Mouse (Mus musculus) midbrain, embryonic 11.5 days (tissue): Measurements from ENCODE around the gene Tvp23b. TPM values are rescaled to one million over a fixed set of nuclear protein-coding genes. Genes with fewer than 3 reads are reported as not detected.

ENCODE experiments used
- ATAC-seq: fragments of 200-750 bp; cut with Nextera tagmentation; 2 replicates; pipeline ENCODE4 v1.8.0; 2017; ENCODE audit warnings: moderate TSS enrichment, moderate library complexity; ENCODE audit not compliant: low FRiP score
- DNase-seq: peaks from one replicate; pipeline ENCODE4 v3.0.0; 2015; ENCODE audit warnings: low spot score; ENCODE audit errors: missing footprints
- H3K27ac ChIP-seq: fragments of 300-500 bp; sonication (generic); 2 replicates; pipeline ENCODE4 v1.5.1; 2014; ENCODE audit warnings: low read depth, low read length
- H3K27me3 ChIP-seq: fragments of 300-500 bp; sonication (generic); 2 replicates; pipeline ENCODE4 v1.6.1; 2014; ENCODE audit warnings: mild to moderate bottlenecking, low read length, moderate library complexity, mixed read lengths; ENCODE audit not compliant: control insufficient read depth, insufficient read depth
- H3K36me3 ChIP-seq: fragments of 300-500 bp; sonication (generic); 2 replicates; pipeline ENCODE4 v1.6.1; 2014; ENCODE audit warnings: mild to moderate bottlenecking, low read length, moderate library complexity, mixed read lengths; ENCODE audit not compliant: control insufficient read depth, insufficient read depth
- H3K4me1 ChIP-seq: fragments of 300-500 bp; sonication (generic); 2 replicates; pipeline ENCODE4 v1.6.1; 2014; ENCODE audit warnings: low read length; ENCODE audit not compliant: control insufficient read depth, insufficient read depth
- H3K4me2 ChIP-seq: fragments of 300-500 bp; sonication (generic); 2 replicates; pipeline ENCODE4 v1.6.1; 2014; ENCODE audit warnings: mild to moderate bottlenecking, moderate library complexity
- H3K4me3 ChIP-seq: fragments of 300-500 bp; sonication (generic); 2 replicates; pipeline ENCODE4 v1.5.1; 2014; ENCODE audit warnings: low read depth, low read length
- H3K9ac ChIP-seq: fragments of 300-500 bp; sonication (generic); 2 replicates; pipeline ENCODE4 v1.6.1; 2014; ENCODE audit warnings: low read length
- H3K9me3 ChIP-seq: fragments of 300-500 bp; sonication (generic); 2 replicates; pipeline ENCODE4 v1.6.1; 2016; ENCODE audit warnings: low read length; ENCODE audit not compliant: control insufficient read depth
- WGBS: fragments of 180-500 bp; shearing (Covaris S2); extraction: QIAGEN DNeasy Blood & Tissue Kit; methylation state at CpG from one replicate; pipeline ENCODE4 v1.1.7; 2014; 5-methylcytosine and 5-hydroxymethylcytosine counted together
- polyA plus RNA-seq: library from polyadenylated mRNA; unstranded; fragments of >200 nt; fragmentation: Nextera tagmentation; extraction: Ambion mirVana; gene quantifications from 2 replicates; pipeline ENCODE4 v1.2.1, GENCODE M21; 2014

Tvp23b gene
- 44.4 and 48.7 TPM in 2 replicates for polyA plus RNA-seq

GRCm38 (mm10) chr11:62879220-62880048, at the start of gene Tvp23b:
Gene Tvp23b (plus strand): TSS chr11:62879455.
- H3K27ac ChIP-seq: peak within 1 kb of the TSS; percentile 59; the same call in 1 of the 2 replicates
- peak within 1 kb of the TSS; percentile 81 for H3K4me3 ChIP-seq
- no peaks in the 10 kb centered on the region for H3K4me1 ChIP-seq
- ATAC-seq (peak; percentile 97), DNase-seq (peak; percentile 100)
- no peaks in the 10 kb centered on the region for H3K36me3 ChIP-seq
- no peaks in the 10 kb centered on the region for H3K27me3 ChIP-seq
- H3K9me3 ChIP-seq: no peaks in the 10 kb centered on the region
- 2% methylated on average over 55 of the region's 55 CpGs for WGBS
- peak within 1 kb of the TSS; percentile 75 for H3K4me2 ChIP-seq
- peak within 1 kb of the TSS; percentile 82 for H3K9ac ChIP-seq

DNA sequence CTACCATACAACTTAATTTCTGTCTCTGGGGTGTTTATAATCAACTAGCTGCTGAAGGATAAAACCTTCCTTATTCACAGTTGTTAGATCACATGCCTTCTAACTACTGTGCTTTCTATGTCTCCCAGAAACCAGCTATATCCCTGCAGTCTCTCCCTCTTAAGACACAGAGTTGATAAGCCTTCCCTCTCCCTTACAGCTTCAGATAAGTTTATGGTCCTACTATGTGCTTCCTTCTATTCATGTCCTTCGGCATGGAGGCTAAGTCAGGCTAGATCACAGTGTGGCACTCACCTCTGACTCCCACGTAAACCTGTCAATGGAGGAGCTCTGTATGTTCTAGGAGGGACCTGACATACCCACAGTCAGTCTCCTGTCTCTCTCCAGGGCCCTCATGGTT, 48.9 kb upstream of the Tvp23b start:
- ATAC-seq (no peak), DNase-seq (no peak)
- Histone ChIP-seq H3K9me3 (no peaks in the 10 kb centered on the region), H3K9ac (no peak overlapping the region), H3K4me1 (no peaks in the 10 kb centered on the region), H3K4me3 (no peak overlapping the region), H3K36me3 (no peaks in the 10 kb centered on the region), H3K27me3 (no peaks in the 10 kb centered on the region), H3K27ac (no peak overlapping the region), H3K4me2 (no peak overlapping the region)
- 81% methylated on average over 2 of the region's 2 CpGs for WGBS

DNA sequence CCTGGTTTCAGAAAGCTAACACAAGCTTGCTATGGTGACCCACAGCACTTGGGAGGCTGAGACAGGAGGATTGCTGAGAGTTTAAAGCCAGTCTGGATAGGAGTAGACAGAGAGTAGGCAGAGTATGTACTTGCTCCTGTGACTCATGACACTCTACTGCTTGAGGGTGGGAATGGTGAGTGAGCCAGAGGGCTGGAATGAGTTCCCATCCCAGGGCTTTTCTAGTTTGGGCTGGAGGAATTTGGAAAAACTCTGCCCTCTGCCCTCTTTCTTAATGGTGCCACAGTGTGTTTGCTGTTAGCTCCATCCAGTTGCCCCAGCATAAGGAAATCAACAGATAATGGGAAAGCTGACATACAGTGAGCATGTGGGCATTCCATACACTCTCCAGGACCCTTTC, 47.3 kb upstream of the Tvp23b start:
- Histone ChIP-seq H3K9ac (no peak overlapping the region), H3K27ac (no peak overlapping the region), H3K36me3 (no peaks in the 10 kb centered on the region), H3K4me1 (no peaks in the 10 kb centered on the region), H3K27me3 (no peaks in the 10 kb centered on the region), H3K9me3 (no peaks in the 10 kb centered on the region), H3K4me3 (no peak overlapping the region), H3K4me2 (no peak overlapping the region)
- ATAC-seq (no peak), DNase-seq (no peak)

DNA sequence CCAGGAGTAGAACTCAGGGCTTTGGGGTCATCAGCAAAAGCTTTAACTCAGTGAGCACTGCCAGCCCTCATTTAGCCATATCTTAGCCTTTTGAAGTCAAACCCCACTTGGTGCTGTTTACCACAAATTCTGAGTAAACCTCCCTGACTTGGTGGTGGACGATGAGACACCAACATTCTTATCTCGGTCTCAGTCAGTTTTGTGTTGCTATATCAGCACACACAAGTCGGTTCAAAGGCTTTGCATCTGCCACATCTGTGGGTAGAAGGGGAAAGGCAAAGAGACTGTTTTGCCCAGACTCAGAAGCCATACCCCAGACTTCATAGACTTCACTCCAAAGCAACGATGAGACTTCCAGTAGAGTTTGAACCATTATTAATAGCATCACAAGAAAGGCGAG, 34.7 kb upstream of the Tvp23b start:
- Histone ChIP-seq H3K9ac (no peak overlapping the region), H3K27me3 (no peaks in the 10 kb centered on the region), H3K27ac (no peak overlapping the region), H3K9me3 (no peaks in the 10 kb centered on the region), H3K4me2 (no peak overlapping the region), H3K36me3 (no peaks in the 10 kb centered on the region), H3K4me3 (no peak overlapping the region), H3K4me1 (0 out of 2 replicates have a peak, but pooled peaks cover 4% of the 10 kb centered on the region)
- DNase-seq: no peak
- 90% methylated on average over 5 of the region's 5 CpGs for WGBS
- no peak for ATAC-seq

DNA sequence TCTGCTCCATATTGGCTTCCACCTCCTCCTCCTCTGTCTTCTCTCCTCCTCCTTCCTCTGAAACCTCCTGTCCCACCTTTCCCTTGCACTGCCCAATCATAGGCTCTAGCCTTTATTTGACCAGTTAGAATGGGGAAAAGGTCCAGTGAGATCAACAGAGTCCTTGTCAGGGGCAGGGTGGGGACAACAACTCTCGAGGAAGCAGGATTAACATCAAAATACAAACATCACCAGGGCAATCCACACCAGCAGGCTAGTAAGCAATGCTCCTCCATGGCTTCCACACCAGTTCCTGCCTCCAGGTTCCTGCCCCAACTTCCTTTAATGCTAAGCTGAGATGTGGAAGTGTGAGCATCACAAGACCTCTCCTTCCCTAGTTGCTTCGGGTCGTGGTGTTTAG, 33.5 kb upstream of the Tvp23b start:
- no peak for DNase-seq
- H3K4me2 ChIP-seq: no peak overlapping the region
- WGBS: 70% methylated on average over 3 of the region's 3 CpGs

DNA sequence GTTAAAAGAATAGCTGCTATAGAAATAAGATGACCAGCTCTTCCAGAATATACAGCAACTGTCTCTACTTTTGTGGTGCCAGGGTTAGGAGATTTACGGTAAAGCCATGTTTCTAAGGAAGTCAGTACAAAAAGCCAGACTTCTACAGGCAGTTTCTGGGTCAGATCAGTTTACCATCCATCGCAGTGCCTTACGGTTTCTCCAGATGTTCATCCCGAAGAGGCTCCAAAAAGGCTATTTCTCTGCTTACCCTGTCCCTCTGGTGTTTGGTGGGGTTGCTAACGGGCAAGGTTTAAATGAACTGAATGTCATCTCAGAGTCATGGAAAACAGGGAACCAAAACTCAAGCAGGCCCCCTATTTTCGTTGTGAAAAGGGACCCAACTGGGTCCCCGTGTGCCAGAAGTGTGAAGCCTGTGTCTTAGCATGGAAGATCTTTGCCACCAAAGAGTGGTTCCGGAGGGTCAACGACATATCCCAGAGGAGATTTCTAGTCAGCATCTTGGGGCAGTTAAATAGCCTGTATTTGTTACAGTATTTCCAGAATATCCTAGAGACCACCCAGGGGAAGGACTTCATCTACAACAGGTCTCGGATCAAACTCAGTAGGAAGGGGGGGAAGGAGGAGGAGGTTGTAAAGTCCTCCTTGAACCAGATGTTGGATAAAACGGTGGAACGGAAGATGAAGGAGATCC, 32.1 kb upstream of the Tvp23b start, which contains the start of gene Fbxw10:
Gene Fbxw10 (plus strand): TSS at position 109 of the 694 bp plus-strand sequence.
- Histone ChIP-seq H3K27ac (no peak within 1 kb of the TSS), H3K4me2 (peak within 1 kb of the TSS; percentile 28; the same call in 1 of the 2 replicates), H3K9me3 (no peaks in the 10 kb centered on the region), H3K36me3 (no peaks in the 10 kb centered on the region), H3K9ac (peak within 1 kb of the TSS; percentile 41; the same call in 1 of the 2 replicates), H3K4me1 (0 out of 2 replicates have a peak, but pooled peaks cover 4% of the 10 kb centered on the region), H3K27me3 (no peaks in the 10 kb centered on the region), H3K4me3 (no peak within 1 kb of the TSS)
- ATAC-seq: no peak
- DNase-seq: peak; percentile 87
- 33% methylated on average over 12 of the region's 12 CpGs for WGBS

More for the DNA sequence above, 33.5 kb upstream of the Tvp23b start:
- no peak overlapping the region for H3K4me3 ChIP-seq
- H3K4me1 ChIP-seq: 0 out of 2 replicates have a peak, but pooled peaks cover 4% of the 10 kb centered on the region
- H3K27ac ChIP-seq: no peak overlapping the region
- no peaks in the 10 kb centered on the region for H3K9me3 ChIP-seq
- H3K9ac ChIP-seq: no peak overlapping the region
- H3K36me3 ChIP-seq: no peaks in the 10 kb centered on the region
- H3K27me3 ChIP-seq: no peaks in the 10 kb centered on the region
- ATAC-seq: no peak

DNA sequence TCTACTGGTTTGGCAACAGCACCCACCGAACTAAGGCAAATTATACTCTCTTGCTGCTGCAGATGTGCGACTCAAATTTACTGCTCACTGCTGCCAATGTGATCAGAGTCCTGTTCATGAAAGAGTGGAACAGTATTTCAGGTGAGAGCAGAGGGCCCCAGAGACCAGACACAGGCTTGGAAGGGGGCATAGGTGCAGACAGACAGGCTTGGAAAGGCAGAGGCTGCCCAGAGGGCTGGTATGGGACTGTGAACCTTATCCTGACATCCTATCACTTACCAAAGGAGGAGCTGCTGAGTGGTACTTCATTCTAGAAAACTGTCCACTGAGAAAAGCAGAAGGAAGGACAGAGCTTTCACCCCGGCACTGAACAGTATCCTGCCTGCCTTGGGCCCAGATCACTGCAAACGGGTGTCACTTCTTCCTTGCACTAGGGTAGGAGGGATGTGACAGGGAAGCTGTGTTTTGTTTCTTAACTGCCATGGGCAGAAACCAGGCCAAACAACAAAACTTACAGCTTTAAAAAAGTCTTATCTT, 31.5 kb upstream of the Tvp23b start:
- ATAC-seq (no peak), DNase-seq (no peak)
- Histone ChIP-seq H3K9me3 (no peaks in the 10 kb centered on the region), H3K36me3 (no peaks in the 10 kb centered on the region), H3K9ac (no peak overlapping the region), H3K4me3 (no peak overlapping the region), H3K27ac (no peak overlapping the region), H3K4me1 (0 out of 2 replicates have a peak, but pooled peaks cover 4% of the 10 kb centered on the region), H3K4me2 (no peak overlapping the region), H3K27me3 (no peaks in the 10 kb centered on the region)
- WGBS: 68% methylated on average over 4 of the region's 4 CpGs

DNA sequence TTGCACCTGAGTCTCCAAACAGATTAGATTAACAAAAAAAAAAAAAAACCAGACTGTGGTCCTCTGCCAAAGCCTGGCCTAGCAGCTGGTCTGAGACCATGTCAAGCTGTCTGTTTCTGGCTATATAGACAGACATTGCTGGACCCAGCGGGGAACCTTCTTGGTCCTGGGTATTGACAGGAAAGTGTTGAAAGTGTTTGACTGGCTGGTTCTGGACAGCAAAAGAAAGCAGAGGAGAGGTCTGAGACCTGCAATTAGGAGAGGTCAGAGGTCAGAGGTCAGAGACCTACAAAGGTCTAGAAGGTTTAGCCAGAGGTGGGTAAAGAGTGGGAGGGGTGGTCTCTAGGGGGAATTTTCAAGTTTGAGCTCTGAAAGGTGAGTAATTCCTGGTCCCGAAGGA, 31.0 kb upstream of the Tvp23b start:
- ATAC-seq: no peak

More for the DNA sequence above, 31.0 kb upstream of the Tvp23b start:
- 47% methylated on average over 2 of the region's 2 CpGs for WGBS
- no peak for DNase-seq
- no peak overlapping the region for H3K27ac ChIP-seq
- H3K4me2 ChIP-seq: no peak overlapping the region
- H3K9me3 ChIP-seq: no peaks in the 10 kb centered on the region
- no peak overlapping the region for H3K4me3 ChIP-seq
- H3K27me3 ChIP-seq: no peaks in the 10 kb centered on the region
- H3K4me1 ChIP-seq: 0 out of 2 replicates have a peak, but pooled peaks cover 4% of the 10 kb centered on the region
- no peak overlapping the region for H3K9ac ChIP-seq
- no peaks in the 10 kb centered on the region for H3K36me3 ChIP-seq
